Mouse (Mus musculus) gastrocnemius, adult 8-10 months (tissue): ENCODE results near the gene Brip1. TPM values are rescaled to one million over a fixed set of nuclear protein-coding genes. Genes with fewer than 3 reads are reported as not detected.

Experiments used
- DNase-seq, 2 experiments: peaks; one replicate each; pipeline ENCODE4 v3.0.0; 2022; ENCODE audit warnings: low spot score in 2 of 2
- total RNA-seq, 4 experiments: library from RNA; stranded (reverse); gene quantifications; 2 replicates each; pipeline ENCODE4 v1.2.4; 2022

The Brip1 gene
- total RNA-seq, 4 experiments from 2014 or later, result 0.04 to 0.07 TPM; not detected in 2

GRCm38 (mm10) chr11:86115955-86116354, 85.0 kb downstream of the Brip1 start:
- no peak for DNase-seq

GRCm38 (mm10) chr11:86107276-86107675, 93.7 kb downstream of the Brip1 start:
- no peak for DNase-seq

- DNase-seq, result no peak
Observed at GRCm38 (mm10) chr11:86106596-86106995, 94.4 kb downstream of the Brip1 start.

GRCm38 (mm10) chr11:86101191-86101590, 99.8 kb downstream of the Brip1 start:
- DNase-seq, result no peak

- no peak for DNase-seq
Observed at GRCm38 (mm10) chr11:86099341-86099740, 101.7 kb downstream of the Brip1 start.

- no peak for DNase-seq
Observed at GRCm38 (mm10) chr11:86088815-86089214, 112.2 kb downstream of the Brip1 start.

DNA sequence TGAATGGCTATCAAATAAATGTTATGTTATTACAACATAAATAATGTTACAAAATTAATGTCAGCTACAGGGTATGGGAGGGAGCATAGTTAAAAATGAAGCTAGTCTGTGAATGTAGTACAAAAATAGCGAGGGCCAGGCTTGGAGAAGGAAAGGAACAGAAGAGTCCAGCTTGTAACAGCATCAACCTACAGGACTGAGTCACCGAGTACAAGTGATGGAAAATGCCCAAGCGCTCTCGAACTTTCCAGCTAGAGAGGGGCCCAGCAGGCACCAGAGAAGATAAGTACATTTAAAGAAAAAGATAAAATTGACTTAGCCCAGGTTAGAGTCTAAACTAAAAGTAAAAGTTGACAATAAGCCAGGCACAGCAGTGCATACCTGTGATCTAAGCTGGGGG, 116.5 kb downstream of the Brip1 start:
- DNase-seq, result no peak

GRCm38 (mm10) chr11:86078025-86078424, 123.0 kb downstream of the Brip1 start:
- DNase-seq, result no peak

DNA sequence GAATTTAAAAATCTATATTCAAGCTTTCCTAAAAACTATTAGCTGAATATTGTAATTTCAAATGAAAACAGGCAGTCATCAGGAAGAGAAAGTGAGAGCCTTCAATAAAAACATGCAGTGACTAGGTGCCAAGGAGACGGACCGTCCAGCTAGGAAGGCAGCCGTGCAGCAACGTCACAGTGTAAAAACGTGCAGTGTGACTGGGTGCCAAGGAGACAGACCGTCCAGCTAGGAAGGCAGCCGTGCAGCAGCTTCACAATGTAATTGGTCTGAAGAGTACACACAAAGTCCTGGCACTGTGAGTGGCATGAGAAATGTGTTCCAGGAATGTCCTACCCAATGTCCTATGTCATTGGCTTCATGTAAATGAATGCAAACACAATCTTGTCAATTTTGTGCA, 124.0 kb downstream of the Brip1 start:
- no peak for DNase-seq

GRCm38 (mm10) chr11:86076403-86076802, 124.6 kb downstream of the Brip1 start:
- no peak for DNase-seq

DNA sequence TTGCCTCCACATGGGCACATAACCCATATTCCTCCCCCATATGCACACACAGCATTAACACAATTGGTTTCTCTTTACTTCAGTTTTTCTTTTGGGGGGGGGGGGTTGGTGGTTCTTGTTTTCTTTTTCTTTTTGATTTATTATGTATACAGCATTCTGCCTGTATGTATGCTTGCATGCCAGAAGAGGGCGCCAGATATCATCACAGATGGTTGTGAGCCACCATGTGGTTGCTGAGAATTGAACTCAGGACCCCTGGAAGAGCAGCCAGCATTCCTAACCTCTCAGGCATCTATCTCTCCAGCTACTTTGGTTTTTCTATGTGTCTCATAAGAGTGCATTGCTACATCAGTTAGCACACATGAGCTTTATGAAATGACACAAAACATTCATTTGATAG, 125.6 kb downstream of the Brip1 start:
- DNase-seq, result no peak

- no peak for DNase-seq
Observed at GRCm38 (mm10) chr11:86068651-86069050, 132.3 kb downstream of the Brip1 start.

DNA sequence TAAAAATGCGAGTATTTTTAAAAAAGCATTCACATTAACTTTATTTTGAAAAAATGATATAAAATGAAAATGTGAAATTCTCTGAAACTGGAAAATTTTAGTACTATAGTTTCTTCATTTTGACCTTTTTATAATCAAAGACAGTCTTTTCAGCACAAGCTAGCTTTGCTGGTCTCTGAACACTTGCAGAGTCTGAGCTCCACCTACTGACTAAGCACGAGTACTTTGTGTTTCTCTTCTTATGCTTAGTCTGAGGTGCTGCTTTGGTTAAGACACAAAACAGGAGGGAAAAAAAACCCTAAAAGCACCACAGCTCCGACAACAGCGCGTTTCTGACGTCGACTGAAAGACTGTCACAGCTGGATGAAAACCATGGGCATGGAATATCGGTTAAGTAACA, 133.8 kb downstream of the Brip1 start:
- no peak for DNase-seq

DNA sequence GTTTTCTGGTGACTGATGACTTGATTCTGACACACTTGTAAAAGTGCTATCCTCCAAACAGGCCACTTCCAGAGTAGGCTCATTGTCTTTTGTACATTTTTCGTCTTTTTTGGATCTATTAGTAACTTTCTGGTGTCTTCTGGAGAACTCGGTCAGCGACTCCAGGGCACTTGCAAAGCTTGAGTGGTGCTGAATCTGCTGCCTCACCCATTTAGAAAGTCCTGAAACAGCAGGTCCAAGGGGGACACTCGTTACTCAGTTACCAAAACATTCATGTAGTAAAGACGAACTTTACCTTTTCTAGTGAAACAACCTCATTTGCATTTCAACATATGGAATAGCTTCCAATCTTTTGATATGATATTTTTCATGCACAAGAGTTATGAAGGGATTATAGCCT, 136.1 kb downstream of the Brip1 start:
- DNase-seq, result no peak

DNA sequence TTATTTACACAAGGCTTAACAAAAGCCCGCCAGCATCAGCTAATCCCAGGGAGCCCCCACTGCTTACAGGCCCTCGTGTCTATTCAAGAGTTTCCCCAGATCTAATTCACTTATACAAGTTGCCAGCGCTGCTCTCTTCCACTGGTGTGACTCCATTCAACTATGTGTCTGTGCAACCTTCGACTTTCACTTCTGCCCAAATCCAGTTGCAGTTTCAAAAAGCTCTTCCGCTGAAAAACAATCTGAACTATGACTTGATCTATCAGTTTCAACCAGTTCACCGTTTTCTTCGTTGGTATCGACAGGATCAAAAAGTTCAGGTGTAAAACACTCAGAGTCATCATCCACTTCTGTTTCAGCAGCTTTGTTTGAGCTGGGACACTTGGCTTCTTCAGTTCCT, 139.8 kb downstream of the Brip1 start:
- no peak for DNase-seq

- DNase-seq, result no peak
Observed at GRCm38 (mm10) chr11:86059123-86059522, 141.9 kb downstream of the Brip1 start.

- no peak for DNase-seq
Observed at GRCm38 (mm10) chr11:86055806-86056205, 145.2 kb downstream of the Brip1 start.

DNA sequence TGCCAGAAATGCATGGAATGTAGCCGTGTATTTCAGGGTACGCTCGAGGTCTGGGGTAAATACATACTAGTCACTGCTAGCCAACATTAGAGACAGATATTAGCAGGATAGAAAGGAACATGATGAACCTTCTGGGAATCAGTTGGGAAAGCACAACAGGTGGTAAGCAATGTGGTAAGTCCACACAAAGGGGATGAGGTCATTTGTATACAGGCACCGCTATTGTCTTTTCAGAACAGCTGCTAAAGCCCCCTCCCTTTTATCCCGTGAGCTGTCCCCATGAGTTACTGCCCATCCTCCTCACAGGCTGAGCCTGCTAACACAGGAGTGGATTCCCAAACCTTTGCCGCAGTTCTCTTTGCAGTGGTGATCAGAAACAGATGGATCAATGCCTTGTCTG, 149.6 kb downstream of the Brip1 start:
- DNase-seq, result no peak

GRCm38 (mm10) chr11:86050430-86051280, 150.3 kb downstream of the Brip1 start:
- DNase-seq, result peak in 1 of 2 experiments; percentile 5

DNA sequence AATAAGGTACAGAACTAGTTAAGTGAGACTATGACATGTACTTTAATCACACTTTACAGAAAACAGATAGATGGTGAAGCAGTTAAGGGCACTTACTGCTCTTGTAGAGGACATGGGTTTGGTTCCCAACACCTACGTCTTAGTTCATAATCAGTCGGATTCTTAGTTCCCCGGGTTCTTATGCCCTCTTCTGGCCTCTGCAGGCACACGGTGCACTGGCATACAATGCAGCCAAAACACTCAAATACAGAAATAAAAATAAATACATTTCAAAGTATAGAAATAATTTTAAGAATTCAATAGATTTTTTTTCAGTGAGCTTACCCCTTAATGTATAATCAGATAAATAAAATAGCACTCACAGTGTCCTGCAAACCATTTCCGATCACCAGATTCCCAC, 161.0 kb downstream of the Brip1 start:
- no peak for DNase-seq

DNA sequence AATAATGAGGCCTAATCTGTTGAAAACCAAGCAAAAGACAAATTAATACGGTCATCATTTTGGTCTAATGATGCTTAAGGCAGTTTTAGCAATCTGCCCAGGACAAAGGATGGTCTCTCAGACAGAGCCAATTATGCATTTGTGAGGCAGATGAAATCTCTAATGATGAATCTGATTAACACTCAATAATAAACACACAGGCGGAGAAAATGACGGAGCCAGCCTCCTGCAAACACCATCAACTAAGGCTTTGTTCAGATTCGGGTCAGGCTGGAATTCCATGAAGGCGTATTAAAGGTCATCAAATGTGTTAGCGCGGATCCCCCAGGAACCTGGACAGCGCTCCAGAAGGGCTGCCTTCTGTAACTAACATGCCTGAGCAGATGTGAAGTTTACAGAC, 161.6 kb downstream of the Brip1 start:
- no peak for DNase-seq

GRCm38 (mm10) chr11:86038701-86039100, 162.3 kb downstream of the Brip1 start:
- DNase-seq, result no peak

DNA sequence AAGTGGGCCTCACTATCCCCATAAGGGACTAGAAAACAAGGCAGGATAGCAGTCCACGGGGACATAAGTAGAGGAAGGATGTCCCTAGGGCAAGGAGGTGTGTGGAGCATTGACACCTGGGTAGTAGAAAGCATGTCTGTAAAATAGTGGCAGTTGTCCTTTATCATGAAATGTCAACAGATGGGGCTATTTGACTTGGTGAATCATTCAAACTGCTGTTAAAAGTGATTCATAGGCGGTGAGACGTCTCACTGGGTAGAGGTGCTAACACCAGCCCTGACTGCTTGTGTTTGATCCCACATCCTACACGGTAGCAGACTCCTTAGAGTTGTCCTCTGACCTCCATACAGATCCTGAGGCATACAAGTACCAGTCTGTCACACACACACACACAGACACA, 168.1 kb downstream of the Brip1 start:
- no peak for DNase-seq
